Mouse (Mus musculus) erythroblast, embryonic 14.5 days (primary cell): ENCODE results near the gene Akt3.

Experiments used
- GATA1 ChIP-seq: IDR thresholded peaks from 2 replicates; pipeline ENCODE4 v1.6.1; 2012; ENCODE audit warnings: low read length, inconsistent platforms, mixed read lengths
- TAL1 ChIP-seq: IDR thresholded peaks from 3 replicates; pipeline ENCODE4 v1.6.1; 2012; ENCODE audit warnings: low read length, inconsistent platforms, mixed read lengths

DNA sequence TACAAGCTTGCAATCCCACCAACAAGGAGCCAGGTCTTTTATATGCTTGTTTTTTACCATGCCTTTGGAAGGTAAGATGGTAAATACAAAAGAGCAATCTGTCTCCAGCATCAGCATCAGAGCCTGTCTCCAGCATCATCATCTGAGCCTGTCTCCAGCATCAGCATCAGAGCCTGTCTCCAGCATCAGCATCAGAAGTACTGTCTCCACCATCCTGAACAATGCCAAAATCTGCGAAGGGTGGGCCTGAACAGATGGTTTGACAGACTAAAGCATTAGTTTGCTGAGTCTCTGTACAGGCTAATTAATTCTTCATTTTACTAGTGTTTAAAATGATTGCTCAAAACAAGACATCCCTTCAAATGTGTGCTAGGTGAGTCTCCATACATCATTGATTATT lies 40.2 kb upstream of the Akt3 start:
- no peak for TF ChIP-seq GATA1
- TF ChIP-seq TAL1 = no peak
